Mouse (Mus musculus) spleen, postnatal 4 days (tissue): ENCODE data around the gene Efcc1.
A peak's percentile ranks its signal among the peaks of the same experiment; 100 is the strongest.

ENCODE experiments used
- DNase-seq, 2 experiments: peaks; one replicate each; pipeline ENCODE4 v3.0.0; 2022; ENCODE audit warnings: low spot score in 2 of 2

Efcc1 gene

GRCm38 (mm10) chr6:87778294-87779173 lies 47.9 kb downstream of the Efcc1 start:
- peak; percentile 42 to 69 for DNase-seq

DNA sequence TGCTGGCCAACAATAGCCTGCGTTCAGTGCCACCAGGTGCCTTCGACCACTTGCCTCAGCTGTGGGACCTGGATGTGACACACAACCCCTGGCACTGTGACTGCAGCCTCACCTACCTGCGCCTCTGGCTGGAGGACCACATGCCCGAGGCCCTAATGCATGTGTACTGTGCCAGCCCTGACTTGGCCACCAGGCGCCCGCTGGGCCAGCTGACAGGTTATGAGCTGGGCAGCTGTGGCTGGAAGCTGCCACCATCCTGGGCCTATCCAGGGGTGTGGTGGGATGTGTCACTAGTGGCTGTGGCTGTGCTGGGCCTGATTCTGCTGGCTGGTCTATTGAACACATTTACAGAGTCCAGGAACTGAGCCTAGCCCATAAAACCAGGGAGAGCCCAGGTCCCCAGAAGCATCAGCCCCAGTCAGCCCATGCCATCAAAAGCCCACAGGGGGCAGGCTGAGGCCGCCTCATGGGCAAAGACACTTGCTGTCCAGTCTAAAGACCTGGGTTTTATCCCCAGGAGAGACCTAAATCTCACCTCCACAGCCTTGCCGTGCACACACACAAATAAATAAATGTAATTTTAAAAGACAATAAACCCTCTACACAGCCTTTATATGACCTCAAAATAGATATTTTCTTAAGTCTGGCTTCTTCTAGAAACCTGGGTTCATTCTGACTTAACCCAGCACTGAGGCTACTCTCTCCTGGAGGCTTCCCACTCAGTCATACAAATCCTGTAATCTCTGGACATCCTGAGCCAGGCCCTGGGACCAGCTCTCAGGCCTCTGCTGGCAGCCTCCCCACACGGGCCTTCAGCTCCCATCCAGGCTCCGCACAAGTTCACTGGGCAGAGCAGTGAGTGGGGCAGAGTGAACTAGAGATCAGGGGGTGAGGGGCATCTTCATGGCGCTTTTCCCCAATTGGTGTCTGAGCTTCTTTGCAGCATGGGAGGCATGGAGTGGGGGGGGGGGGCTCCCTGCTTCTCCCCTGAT lies 48.8 kb downstream of the Efcc1 start:
- DNase-seq, result peak in 1 of 2 experiments; percentile 67

DNA sequence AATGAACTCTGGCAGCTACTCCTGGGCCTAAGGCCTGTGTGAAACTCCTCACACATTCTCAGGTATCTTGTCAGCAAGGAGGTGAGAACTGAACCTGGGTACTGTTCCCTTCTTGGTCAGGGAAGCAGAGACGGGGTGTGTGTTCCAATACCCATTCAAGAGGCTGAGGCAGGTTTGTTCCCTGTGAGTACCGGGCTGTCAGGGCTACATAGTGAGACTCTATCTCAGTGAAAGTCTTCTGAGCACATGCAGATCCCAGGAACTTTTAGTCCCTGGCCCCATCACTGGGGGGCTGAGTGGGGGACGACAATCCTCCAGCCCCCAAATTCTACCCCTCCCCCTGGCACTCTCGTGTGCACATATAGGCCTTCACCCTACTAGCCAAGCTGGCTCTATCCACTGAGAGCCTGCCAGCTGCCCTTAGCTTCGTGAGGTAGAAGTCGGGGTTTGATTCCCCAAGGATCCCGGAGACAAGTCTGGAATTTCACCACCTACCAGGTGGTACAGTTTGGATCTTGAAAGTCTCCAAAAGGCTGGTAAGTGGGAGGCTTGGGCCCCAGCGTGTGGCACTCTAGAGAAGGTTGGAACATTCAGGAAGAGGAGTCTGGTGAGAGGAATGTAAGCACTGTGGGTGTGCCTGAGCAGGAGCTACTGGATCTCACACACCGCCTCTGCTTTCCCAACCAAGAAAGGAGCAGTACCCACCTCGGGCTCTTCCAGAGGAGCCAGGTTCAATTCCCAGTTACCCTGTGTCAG lies 50.1 kb downstream of the Efcc1 start:
- no peak for DNase-seq

DNA sequence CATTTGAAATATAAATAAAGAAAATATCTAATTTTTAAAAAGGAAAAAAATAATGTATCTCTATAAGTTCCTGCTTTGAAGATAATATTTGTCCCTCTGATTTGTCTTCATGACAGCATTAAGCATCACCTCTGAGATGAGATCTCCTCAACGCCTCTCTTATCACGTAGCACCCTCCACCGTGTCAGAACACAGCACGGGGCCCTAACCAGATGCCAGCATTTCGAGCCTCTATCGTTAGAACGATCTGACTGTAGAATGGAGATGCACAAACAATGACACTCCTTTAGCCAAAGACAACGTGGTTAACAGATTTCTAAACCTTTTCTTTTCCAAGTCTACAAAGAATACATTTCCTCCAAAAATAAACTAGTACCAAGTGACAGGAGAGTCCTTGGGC lies 53.4 kb downstream of the Efcc1 start:
- no peak for DNase-seq

GRCm38 (mm10) chr6:87786621-87787020 lies 56.0 kb downstream of the Efcc1 start:
- DNase-seq, result no peak

DNA sequence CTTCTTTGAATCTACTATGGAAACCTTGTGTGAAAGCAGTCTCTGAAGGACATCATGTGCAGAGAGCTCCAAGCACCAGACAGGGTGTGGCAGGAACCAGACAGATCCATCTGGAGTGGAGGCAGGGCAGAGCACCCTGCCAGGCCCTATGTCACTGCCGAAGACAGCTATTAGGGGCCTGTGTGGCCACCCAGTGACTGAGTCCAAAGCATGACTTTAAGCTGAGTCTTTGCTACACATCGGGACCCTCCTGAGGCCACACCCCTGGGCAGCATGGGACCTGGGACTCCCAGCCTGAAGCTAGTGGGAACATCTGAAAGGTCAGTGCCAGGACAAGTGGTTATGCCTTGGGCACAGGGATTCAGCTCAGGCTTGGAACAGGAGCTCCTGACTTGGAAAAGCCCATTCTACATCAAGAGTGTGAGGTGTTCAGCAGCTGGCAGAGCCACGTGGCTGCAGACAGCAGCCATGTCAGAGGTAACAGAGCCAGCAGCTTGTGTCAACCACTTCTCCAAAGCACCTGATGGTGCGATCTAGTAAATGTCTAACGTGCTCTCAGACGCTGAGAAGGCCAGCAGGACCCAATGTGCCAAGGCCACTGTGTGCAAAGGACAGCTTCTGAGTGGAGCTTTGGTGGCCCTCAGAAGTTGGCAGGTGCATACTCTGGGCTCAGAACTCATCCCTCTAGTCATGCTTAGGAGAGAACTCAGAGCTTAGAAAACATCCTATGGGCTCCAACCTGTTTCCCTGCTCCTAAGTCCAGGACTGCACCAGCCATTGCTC lies 56.6 kb downstream of the Efcc1 start:
- DNase-seq, result peak in 1 of 2 experiments; percentile 65

DNA sequence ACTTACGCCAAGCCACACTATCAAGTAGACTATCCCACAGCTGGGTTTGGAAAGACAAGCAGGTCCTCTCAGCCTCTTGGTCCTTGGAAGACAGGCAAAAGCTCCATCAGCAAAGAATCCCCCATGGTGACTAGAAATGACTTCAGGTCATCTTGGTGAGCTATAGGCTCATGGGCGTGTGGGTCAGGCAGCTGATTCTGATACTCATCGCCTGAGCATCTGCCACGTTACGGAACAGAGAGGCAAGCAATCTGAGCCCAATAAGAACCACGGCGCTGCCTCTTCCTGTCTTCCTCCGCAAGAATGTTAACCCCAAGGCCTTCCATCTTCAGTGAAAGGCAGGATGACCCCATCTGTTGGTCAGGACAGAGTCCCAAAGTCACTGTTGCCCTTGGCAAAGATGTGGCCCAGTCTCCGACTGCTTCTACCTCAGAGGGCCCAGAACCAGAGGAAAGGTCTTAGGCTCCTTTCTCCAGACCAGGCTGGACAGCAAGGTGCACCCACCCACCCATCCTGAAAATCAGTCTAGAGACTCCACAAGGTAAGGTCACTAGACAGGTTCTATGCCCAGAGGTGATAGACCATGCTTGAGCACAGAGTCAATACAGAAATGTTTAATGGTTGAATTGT lies 57.7 kb downstream of the Efcc1 start:
- DNase-seq, result peak in 1 of 2 experiments; percentile 60

DNA sequence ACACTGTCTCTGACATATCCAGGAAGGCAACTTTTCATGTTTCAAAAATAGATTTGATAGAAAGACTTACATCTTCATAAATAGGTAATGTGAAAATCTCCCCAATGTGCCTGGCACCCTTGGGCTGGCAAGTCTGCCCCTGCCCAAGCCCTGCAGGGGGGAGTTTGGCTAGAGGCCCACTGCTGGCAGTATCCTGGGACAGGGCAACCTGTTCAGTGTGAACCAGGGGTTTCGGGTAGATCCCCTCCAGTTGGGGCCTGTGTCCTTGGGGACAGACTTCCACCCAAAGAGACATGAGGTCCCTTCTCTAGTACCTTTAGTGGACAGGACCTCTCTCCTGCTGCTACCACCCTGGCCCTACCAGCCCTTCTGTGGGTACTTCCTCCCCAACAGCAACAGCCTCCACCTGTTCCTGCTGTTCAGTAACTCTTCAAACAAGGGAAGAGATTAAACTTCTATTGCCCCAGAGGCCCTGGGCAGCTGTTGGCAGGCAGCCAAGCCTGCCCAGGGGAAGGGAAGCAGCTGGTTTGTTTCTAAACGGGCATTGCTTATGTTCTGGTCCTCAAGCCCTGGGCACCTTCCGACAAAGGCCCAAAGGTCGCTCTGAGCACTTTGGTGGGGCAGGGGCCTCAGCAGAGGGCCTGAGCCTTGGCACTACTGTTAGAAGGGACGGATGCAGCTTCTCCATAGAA lies 58.4 kb downstream of the Efcc1 start:
- DNase-seq, result peak; percentile 77 to 85

DNA sequence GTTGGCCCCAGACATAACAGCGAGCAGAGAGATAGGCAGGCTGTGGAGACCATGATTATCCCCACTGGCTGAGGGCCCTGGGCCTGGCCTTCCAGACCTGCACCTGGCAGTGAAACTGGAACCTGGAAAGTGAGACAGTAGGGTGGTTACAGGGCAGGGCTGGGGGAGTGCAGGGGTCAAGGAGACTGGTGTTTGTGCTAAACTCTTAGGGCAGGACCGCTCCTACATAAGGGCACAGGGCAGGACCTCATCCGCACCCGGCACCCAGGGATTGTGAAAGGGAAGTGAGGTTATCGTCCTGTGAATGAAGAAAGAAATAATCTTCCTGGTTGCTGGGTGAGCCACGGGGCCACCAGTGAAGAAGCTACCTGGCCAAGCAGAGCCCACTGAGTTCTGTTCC lies 59.1 kb downstream of the Efcc1 start:
- DNase-seq, result peak in 1 of 2 experiments; percentile 68

GRCm38 (mm10) chr6:87790779-87791480 lies 60.3 kb downstream of the Efcc1 start:
- DNase-seq, result peak; percentile 91 to 94

DNA sequence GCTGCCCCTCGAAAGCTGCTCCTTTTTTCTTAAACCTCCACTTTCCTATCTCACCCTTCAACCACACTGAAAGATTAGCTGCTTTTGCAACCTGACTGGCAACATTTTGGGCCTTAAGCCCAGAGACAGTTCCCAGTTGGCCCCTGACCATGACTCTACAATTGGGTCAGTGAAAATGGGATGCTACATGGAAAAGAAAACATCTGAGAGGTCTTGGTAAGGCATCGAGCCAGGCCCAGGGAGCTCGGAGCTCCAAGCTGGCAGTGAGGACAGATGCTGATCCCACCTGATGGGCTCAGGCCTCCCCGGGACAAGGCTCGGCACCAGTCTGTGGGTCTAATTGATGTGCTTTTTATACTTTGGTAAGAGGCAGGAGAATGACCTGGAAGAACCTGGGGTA lies 61.2 kb downstream of the Efcc1 start:
- no peak for DNase-seq

DNA sequence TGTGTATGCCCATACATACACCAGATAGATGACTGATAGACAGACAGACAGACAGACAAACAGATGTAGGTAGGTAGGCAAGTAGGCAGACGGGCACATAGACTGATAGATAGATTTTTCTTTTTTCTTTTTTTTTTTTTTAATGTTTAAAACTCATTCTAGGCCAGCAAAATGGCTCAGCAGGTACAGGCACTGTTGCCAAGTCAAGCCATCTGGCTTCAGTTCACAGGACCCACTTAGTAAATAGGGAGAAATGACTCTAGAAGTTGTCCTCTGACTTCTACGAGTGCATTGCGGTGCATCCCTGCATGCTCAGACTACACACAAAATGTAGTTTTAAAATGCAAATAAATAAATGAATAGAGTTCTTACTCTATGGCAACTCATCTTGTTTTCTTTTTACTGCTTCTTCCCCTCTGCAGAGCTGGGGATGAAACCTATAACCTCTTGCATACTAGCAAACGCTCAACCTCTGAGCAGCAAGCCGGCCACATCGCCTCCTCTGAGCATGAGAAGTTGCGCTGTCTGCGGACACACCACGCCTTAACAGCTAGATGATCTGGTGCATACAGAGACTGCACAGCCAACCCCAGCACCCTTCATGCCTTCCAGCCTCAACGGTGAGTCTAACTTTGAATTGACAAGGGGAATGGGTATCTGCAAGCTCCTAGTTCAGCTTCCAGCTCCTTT lies 63.3 kb downstream of the Efcc1 start:
- DNase-seq, result no peak

GRCm38 (mm10) chr6:87795385-87796150 lies 64.9 kb downstream of the Efcc1 start:
- no peak for DNase-seq

DNA sequence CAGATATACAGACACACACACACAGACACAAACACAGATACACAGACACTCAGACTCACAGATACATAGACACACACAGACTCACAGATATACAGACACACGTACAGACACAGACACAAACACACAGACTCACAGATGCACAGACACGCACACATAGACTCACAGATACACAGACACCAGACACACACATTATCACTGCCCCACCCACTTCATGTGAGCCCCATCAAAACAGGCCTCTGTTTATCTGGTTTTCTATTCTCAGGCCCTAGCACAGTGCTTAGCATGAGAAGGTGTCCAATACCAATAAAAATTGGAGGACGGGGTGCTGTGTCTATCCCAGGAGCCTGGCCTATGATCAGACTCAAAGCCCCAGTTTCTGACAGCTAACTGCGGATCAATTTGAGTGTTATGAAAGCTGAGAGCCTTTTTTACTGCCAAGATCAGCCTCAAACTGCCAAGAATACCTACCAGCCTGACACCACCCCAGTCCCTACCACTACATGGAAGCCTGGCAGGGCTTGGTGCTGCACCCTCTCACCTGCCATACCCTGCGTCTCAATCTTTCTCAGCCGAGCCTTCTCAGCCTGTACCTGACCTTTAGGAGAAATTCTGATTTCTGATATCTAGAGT lies 65.7 kb downstream of the Efcc1 start:
- no peak for DNase-seq

DNA sequence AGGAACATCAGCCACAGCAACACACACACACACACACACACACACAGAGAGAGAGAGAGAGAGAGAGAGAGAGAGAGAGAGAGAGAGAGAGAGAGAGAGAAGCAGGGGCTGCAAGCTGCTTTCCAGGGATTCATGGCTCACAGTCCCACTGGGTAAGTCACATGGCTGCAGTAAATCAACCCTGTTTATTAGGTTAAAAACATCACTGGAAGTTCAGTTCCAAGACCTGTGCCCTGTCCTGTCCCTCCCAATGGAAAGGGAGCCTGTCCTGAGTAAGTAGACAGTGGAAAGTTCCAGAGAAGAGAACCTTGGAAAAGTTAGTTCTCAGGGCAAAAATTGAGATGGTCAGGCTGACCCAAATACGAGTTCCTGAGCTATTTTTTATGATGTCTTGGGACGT lies 66.7 kb downstream of the Efcc1 start:
- no peak for DNase-seq

DNA sequence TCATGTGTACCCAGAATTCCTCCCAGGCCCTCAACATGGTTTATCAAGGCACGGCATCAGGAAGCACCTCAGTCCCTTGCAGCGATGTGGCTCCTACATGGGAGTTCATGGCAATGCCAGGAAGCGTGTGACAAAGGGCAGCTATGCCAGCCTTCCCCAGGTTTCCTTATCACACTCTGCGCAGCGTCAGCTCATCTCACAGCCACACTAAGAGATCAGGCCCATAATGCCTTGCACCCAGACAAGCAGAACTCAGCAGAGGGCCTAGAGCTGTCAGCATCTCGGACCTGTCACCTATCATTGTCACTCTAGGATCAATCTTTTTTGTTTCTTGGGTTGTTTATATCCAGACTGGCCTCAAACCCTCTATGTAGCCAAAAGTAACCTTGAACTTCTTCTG lies 68.9 kb downstream of the Efcc1 start:
- no peak for DNase-seq

GRCm38 (mm10) chr6:87802462-87802861 lies 71.8 kb downstream of the Efcc1 start:
- DNase-seq, result no peak
